Mouse (Mus musculus): ENCODE measurements around the gene Klf7. TPM values are rescaled to one million over a fixed set of nuclear protein-coding genes. Genes with fewer than 3 reads are reported as not detected.
A peak's percentile ranks its signal among the peaks of the same experiment; 100 is the strongest.

Klf7 gene
- polyA plus RNA-seq, 1 experiment, result 19.7 TPM

DNA sequence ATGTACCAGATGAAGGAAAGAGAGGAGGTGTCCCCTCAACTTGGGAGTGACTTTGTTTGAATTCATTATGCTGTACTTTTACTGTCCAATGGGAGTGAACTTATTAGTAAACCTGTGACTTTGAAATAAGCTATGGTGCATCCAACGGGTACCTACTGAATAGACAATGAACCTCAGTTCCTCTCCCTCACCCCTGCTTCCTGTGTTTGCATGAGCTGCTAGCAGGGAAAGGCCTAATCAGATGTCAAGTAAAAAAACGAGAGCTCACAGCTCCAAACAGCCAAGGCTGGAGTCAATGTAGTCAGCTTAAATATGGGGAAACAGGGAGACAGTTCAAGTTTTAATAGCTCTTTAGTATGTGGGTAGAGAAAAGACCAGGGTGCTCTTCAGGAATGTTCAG is 77.5 kb downstream of the Klf7 start:
- DNase-seq, result no peak
- Histone ChIP-seq H3K27ac (ENCODE audit: insufficient read depth, low read length) (no peak overlapping the region), H3K27me3 (ENCODE audit: control insufficient read depth, insufficient read depth, low read length) (no peaks in the 10 kb centered on the region), H3K4me1 (ENCODE audit: control insufficient read depth, insufficient read depth, low read length) (peaks cover 20% of the 10 kb centered on the region), H3K4me3 (replicated peaks; ENCODE audit: insufficient read depth, low read depth, low read length) (no peak overlapping the region)
- 41% methylated on average over 2 of the region's 2 CpGs for WGBS
- no peak for TF ChIP-seq CTCF (IDR thresholded peaks at IDR 0.05; ENCODE audit: borderline replicate concordance, insufficient read depth, low read depth, low read length)
- TF ChIP-seq POLR2A (IDR thresholded peaks at IDR 0.05; ENCODE audit: borderline replicate concordance, insufficient read depth, low read length), result no peak

GRCm38 (mm10) chr1:64040831-64041383 is 81.2 kb downstream of the Klf7 start:
- no peak for DNase-seq
- H3K4me3 ChIP-seq (replicated peaks; ENCODE audit: insufficient read depth, low read depth, low read length), result no peak overlapping the region
- H3K27ac ChIP-seq (ENCODE audit: insufficient read depth, low read length), result no peak overlapping the region
- peaks cover 33% of the 10 kb centered on the region for H3K4me1 ChIP-seq (ENCODE audit: control insufficient read depth, insufficient read depth, low read length)
- no peaks in the 10 kb centered on the region for H3K27me3 ChIP-seq (ENCODE audit: control insufficient read depth, insufficient read depth, low read length)
- WGBS, result 53% methylated on average over 5 of the region's 5 CpGs
- TF ChIP-seq CTCF (IDR thresholded peaks at IDR 0.05; ENCODE audit: borderline replicate concordance, insufficient read depth, low read depth, low read length), result no peak

DNA sequence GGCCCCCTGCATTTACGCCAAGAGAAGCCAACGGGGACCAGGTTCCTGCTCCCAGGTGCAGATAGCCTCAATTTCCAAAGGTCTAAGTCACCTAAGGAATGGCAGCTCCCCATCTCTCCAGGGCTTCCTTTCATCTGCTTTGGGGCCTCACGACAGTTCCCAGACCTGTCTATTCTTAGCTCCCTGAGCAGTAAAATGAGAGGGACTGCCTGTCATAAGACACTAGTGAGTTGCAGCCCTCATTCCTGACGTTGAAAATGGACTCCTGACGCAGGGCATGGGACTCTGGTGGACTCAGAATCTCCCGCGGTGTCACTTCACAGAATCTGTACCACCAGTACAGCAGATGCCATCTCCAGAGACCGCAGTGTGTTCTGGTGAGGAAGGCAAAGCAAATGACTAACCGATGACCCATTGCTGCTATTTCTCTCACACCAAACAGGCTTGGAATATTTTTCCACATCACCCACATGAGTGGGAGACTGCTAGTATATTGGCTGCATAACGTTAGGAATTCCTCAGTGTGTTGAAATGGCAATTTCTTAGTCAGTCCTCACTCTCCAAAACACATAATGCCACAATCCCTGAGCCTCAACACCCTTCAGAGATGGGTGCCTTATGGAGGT is 81.9 kb downstream of the Klf7 start:
- 79% methylated on average over 10 of the region's 10 CpGs for WGBS
- no peak overlapping the region for H3K4me3 ChIP-seq (replicated peaks; ENCODE audit: insufficient read depth, low read depth, low read length)
- no peak for TF ChIP-seq POLR2A (IDR thresholded peaks at IDR 0.05; ENCODE audit: borderline replicate concordance, insufficient read depth, low read length)
- H3K4me1 ChIP-seq (ENCODE audit: control insufficient read depth, insufficient read depth, low read length), result peaks cover 37% of the 10 kb centered on the region
- H3K27me3 ChIP-seq (ENCODE audit: control insufficient read depth, insufficient read depth, low read length), result no peaks in the 10 kb centered on the region
- no peak overlapping the region for H3K27ac ChIP-seq (ENCODE audit: insufficient read depth, low read length)
- DNase-seq, result no peak

DNA sequence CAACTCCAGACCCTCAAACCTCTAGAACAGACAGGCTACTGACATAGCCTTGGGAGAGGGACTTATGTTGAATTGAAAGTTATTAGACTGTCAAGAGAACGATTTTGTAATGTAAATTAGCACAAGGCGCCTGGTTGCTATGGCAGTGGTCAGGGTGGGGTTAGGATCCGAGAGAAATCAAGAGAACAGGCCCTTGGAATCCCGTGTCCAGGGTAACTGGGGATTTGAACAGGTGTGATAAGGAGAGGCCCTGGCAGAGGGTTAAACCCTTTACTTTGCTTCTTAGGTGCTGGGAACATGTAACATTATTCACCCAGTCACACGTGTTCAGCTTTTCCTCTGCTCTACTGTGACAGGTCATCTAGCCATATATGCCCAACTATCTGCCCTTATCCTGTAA is 83.7 kb downstream of the Klf7 start:
- H3K27ac ChIP-seq (ENCODE audit: insufficient read depth, low read length), result no peak overlapping the region

GRCm38 (mm10) chr1:64037800-64038199 is 84.3 kb downstream of the Klf7 start:
- TF ChIP-seq CTCF (IDR thresholded peaks at IDR 0.05; ENCODE audit: borderline replicate concordance, insufficient read depth, low read depth, low read length) (no peak), POLR2A (IDR thresholded peaks at IDR 0.05; ENCODE audit: borderline replicate concordance, insufficient read depth, low read length) (no peak)
- Histone ChIP-seq H3K27me3 (ENCODE audit: control insufficient read depth, insufficient read depth, low read length) (no peaks in the 10 kb centered on the region), H3K27ac (ENCODE audit: insufficient read depth, low read length) (no peak overlapping the region), H3K4me1 (ENCODE audit: control insufficient read depth, insufficient read depth, low read length) (peaks cover 29% of the 10 kb centered on the region), H3K4me3 (replicated peaks; ENCODE audit: insufficient read depth, low read depth, low read length) (no peak overlapping the region)
- DNase-seq, result no peak
- WGBS, result 56% methylated on average over 6 of the region's 6 CpGs

More for the DNA sequence above, 83.7 kb downstream of the Klf7 start:
- Histone ChIP-seq H3K4me3 (replicated peaks; ENCODE audit: insufficient read depth, low read depth, low read length) (no peak overlapping the region), H3K4me1 (ENCODE audit: control insufficient read depth, insufficient read depth, low read length) (peaks cover 29% of the 10 kb centered on the region), H3K27me3 (ENCODE audit: control insufficient read depth, insufficient read depth, low read length) (no peaks in the 10 kb centered on the region)
- no peak for TF ChIP-seq CTCF (IDR thresholded peaks at IDR 0.05; ENCODE audit: borderline replicate concordance, insufficient read depth, low read depth, low read length)
- DNase-seq, result no peak
- WGBS, result 48% methylated on average over 5 of the region's 5 CpGs

DNA sequence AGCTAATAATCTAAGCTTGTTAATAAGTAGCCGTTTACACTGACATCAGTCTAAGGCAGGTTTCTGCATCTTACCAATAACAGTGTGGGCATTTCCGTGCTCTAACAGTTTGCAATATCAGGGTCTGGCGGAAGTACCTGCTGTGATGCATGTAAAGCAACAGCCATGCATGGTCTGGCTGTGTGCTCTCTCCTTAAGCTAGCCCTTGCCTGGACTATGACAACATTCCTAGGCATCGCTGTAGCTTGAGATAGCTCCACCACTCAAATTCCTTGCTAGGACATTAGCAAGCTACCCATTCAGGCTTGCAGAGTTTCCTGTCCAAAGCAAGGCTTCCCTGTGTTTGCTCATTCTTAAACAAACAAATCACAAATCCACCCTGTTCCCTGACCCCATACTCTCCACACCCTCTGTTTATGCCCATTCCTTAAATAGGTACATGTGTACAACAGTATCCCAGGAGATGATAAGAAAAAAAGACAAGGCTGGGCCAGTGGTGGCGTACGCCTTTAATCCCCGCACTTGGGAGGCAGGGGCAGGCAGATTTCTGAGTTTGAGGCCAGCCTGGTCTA is 85.1 kb downstream of the Klf7 start:
- no peak overlapping the region for H3K27ac ChIP-seq (ENCODE audit: insufficient read depth, low read length)
- DNase-seq, result no peak
- H3K4me3 ChIP-seq (replicated peaks; ENCODE audit: insufficient read depth, low read depth, low read length), result no peak overlapping the region
- peaks cover 27% of the 10 kb centered on the region; the same call in 1 of the 2 replicates for H3K4me1 ChIP-seq (ENCODE audit: control insufficient read depth, insufficient read depth, low read length)
- 87% methylated on average over 7 of the region's 7 CpGs for WGBS
- TF ChIP-seq CTCF (IDR thresholded peaks at IDR 0.05; ENCODE audit: borderline replicate concordance, insufficient read depth, low read depth, low read length), result no peak
- no peak for TF ChIP-seq POLR2A (IDR thresholded peaks at IDR 0.05; ENCODE audit: borderline replicate concordance, insufficient read depth, low read length)
- H3K27me3 ChIP-seq (ENCODE audit: control insufficient read depth, insufficient read depth, low read length), result no peaks in the 10 kb centered on the region

DNA sequence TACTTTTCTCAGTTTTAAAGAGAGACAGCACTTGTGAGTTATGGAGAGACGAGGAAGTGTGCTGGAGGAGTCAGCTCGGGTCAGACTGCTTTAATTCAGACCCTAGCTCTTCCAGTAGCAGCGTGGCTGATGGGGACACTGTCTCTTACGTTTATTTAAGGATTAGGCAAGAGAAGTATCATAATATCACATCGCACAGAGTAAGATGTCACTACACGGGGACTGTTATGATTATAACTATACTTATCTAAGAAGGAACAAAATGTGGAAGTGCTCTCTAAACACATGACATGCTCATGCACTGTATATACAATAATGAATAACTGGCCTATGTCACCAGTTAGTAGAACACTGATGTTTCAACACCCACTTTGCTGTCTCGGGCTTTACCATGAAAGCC is 86.3 kb downstream of the Klf7 start:
- Histone ChIP-seq H3K4me3 (replicated peaks; ENCODE audit: insufficient read depth, low read depth, low read length) (no peak overlapping the region), H3K27me3 (ENCODE audit: control insufficient read depth, insufficient read depth, low read length) (no peaks in the 10 kb centered on the region), H3K4me1 (ENCODE audit: control insufficient read depth, insufficient read depth, low read length) (peaks cover 27% of the 10 kb centered on the region; the same call in 1 of the 2 replicates), H3K27ac (ENCODE audit: insufficient read depth, low read length) (peak overlapping the region; percentile 37; the same call in 1 of the 2 replicates)
- no peak for TF ChIP-seq POLR2A (IDR thresholded peaks at IDR 0.05; ENCODE audit: borderline replicate concordance, insufficient read depth, low read length)
- TF ChIP-seq CTCF (IDR thresholded peaks at IDR 0.05; ENCODE audit: borderline replicate concordance, insufficient read depth, low read depth, low read length), result no peak
- no peak for DNase-seq
- 65% methylated on average over 7 of the region's 7 CpGs for WGBS

DNA sequence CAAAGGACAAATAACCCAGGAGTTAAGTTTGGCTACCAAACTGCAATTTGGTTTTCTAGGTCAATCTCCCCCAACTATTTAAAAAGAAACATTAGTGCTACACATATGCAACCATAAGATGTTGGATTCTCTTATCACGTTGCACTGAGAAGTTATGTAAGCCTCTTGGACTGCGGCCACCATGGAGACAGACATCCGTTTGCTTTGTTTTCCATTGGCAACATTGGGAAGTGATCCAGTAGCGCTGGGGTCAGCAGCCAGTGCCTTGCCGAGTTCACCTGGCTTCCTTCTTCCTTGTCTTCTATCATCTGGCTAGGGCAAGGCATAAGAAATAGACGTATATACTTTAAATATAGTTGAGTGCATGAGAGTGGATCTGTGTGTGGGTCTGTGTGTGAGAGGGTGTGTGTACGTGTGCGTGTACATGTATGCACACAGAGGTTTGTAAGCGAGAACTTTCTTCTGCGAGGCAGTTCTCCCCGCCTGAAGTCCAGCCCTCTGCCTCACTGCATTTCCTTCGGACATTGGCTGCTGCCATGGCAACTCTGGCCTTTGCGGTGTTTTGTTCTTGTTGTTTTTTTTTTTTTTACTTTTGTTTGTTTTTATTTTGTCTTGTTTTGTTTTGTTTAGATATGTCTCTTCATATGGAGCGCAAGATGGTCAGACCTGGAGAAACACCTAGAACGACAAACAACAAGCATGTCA is 86.8 kb downstream of the Klf7 start:
- WGBS, result 46% methylated on average over 15 of the region's 15 CpGs
- peak in 1 of 2 experiments; percentile 60 for DNase-seq
- Histone ChIP-seq H3K4me3 (replicated peaks; ENCODE audit: insufficient read depth, low read depth, low read length) (no peak overlapping the region), H3K27me3 (ENCODE audit: control insufficient read depth, insufficient read depth, low read length) (no peaks in the 10 kb centered on the region), H3K4me1 (ENCODE audit: control insufficient read depth, insufficient read depth, low read length) (peaks cover 24% of the 10 kb centered on the region; the same call in 1 of the 2 replicates), H3K27ac (ENCODE audit: insufficient read depth, low read length) (peak overlapping the region; percentile 58; the same call in 1 of the 2 replicates)
- TF ChIP-seq POLR2A (IDR thresholded peaks at IDR 0.05; ENCODE audit: borderline replicate concordance, insufficient read depth, low read length) (no peak), CTCF (IDR thresholded peaks at IDR 0.05; ENCODE audit: borderline replicate concordance, insufficient read depth, low read depth, low read length) (no peak)

Data from cerebellum, adult 2 months (tissue).